Mouse (Mus musculus) heart, embryonic 14.5 days (tissue): Measurements from ENCODE around the gene Aacs. TPM values are rescaled to one million over a fixed set of nuclear protein-coding genes. Genes with fewer than 3 reads are reported as not detected.

ENCODE experiments used
- ATAC-seq: fragments of 200-750 bp; cut with Nextera tagmentation; 2 replicates; pipeline ENCODE4 v1.8.0; 2017; ENCODE audit warnings: low read depth, moderate TSS enrichment; ENCODE audit not compliant: insufficient number of reproducible peaks, insufficient read depth, low FRiP score
- H3K27ac ChIP-seq, 2 experiments: fragments of 200-500 bp in 1 of 2; fragments of 300-500 bp in 1 of 2; sonication (generic) in 1 of 2; replicated peaks in 1 of 2; 2 replicates each; pipeline ENCODE4 v1.5.1; 2012 to 2014; ENCODE audit warnings: low read depth in 2 of 2, low read length in 2 of 2, control low read depth in 1 of 2, mild to moderate bottlenecking in 1 of 2, mixed read lengths in 1 of 2; ENCODE audit not compliant: control insufficient read depth in 1 of 2, insufficient read depth in 1 of 2
- H3K27me3 ChIP-seq: fragments of 300-500 bp; sonication (generic); 2 replicates; pipeline ENCODE4 v1.6.1; 2014; ENCODE audit warnings: mild to moderate bottlenecking, low read length, control low read depth; ENCODE audit not compliant: control insufficient read depth, insufficient read depth
- H3K36me3 ChIP-seq: fragments of 300-500 bp; sonication (generic); 2 replicates; pipeline ENCODE4 v1.6.1; 2014; ENCODE audit warnings: mild to moderate bottlenecking, control low read depth, low read length, mixed read lengths; ENCODE audit not compliant: control insufficient read depth, insufficient read depth
- H3K4me1 ChIP-seq, 2 experiments: fragments of 200-500 bp in 1 of 2; fragments of 300-500 bp in 1 of 2; sonication (generic) in 1 of 2; 2 replicates each; pipeline ENCODE4 v1.6.1; 2012 to 2014; ENCODE audit warnings: low read length in 2 of 2, control low read depth in 1 of 2, mixed read lengths in 1 of 2; ENCODE audit not compliant: control insufficient read depth in 2 of 2, insufficient read depth in 2 of 2
- H3K4me2 ChIP-seq: fragments of 300-500 bp; sonication (generic); 2 replicates; pipeline ENCODE4 v1.6.1; 2014; ENCODE audit warnings: mild to moderate bottlenecking, low read length
- H3K4me3 ChIP-seq, 2 experiments: fragments of 200-500 bp in 1 of 2; fragments of 300-500 bp in 1 of 2; sonication (generic) in 1 of 2; 2 replicates each; pipeline ENCODE4 v1.5.1; 2012 to 2014; ENCODE audit warnings: low read length in 2 of 2, mild to moderate bottlenecking in 2 of 2, control low read depth in 1 of 2, low read depth in 1 of 2, moderate library complexity in 1 of 2; ENCODE audit not compliant: control insufficient read depth in 1 of 2, insufficient read depth in 1 of 2
- H3K9ac ChIP-seq: fragments of 300-500 bp; sonication (generic); 2 replicates; pipeline ENCODE4 v1.6.1; 2014; ENCODE audit warnings: mild to moderate bottlenecking, low read length
- H3K9me3 ChIP-seq: fragments of 300-500 bp; sonication (generic); 2 replicates; pipeline ENCODE4 v1.6.1; 2016; ENCODE audit warnings: low read length, control low read depth; ENCODE audit not compliant: control insufficient read depth
- WGBS: fragments of 180-500 bp; shearing (Covaris S2); extraction: QIAGEN DNeasy Blood & Tissue Kit; methylation state at CpG from one replicate; pipeline ENCODE4 v1.1.7; 2014; 5-methylcytosine and 5-hydroxymethylcytosine counted together
- polyA plus RNA-seq: library from polyadenylated mRNA; unstranded; fragments of >200 nt; fragmentation: Nextera tagmentation; extraction: Ambion mirVana; gene quantifications from 2 replicates; pipeline ENCODE4 v1.2.1, GENCODE M21; 2014

Gene Aacs
- polyA plus RNA-seq, 1 experiment from 2014 or later: 9.6 TPM

- Histone ChIP-seq H3K4me1 (peaks cover 5 to 7% of the 10 kb centered on the region in 2 experiments; a peak in 3 of 4 replicates), H3K4me3 (peak within 1 kb of the TSS; percentile 96 to 99), H3K27ac (peak within 1 kb of the TSS; percentile 82 to 89), H3K9ac (peak within 1 kb of the TSS; percentile 91), H3K4me2 (peak within 1 kb of the TSS; percentile 87), H3K27me3 (no peaks in the 10 kb centered on the region), H3K36me3 (peaks cover 3% of the 10 kb centered on the region; the same call in 1 of the 2 replicates), H3K9me3 (no peaks in the 10 kb centered on the region)
- under 1% methylated on average over 76 of the region's 97 CpGs for WGBS
- peak; percentile 90 for ATAC-seq
Observed at GRCm38 (mm10) chr5:125441234-125442114, 34.1 kb upstream of the Aacs start, which contains the start of gene Bri3bp. TSS of gene Bri3bp (plus strand) at chr5:125441568.

GRCm38 (mm10) chr5:125442136-125442995, 33.2 kb upstream of the Aacs start:
- peak overlapping the region; percentile 96 to 99 for H3K4me3 ChIP-seq
- H3K27me3 ChIP-seq: no peaks in the 10 kb centered on the region
- no peaks in the 10 kb centered on the region for H3K9me3 ChIP-seq
- peak overlapping the region; percentile 82 to 89 for H3K27ac ChIP-seq
- H3K4me2 ChIP-seq: peak overlapping the region; percentile 87
- H3K36me3 ChIP-seq: peaks cover 3% of the 10 kb centered on the region; the same call in 1 of the 2 replicates
- WGBS: 19% methylated on average over 27 of the region's 27 CpGs
- peak overlapping the region; percentile 91 for H3K9ac ChIP-seq
- H3K4me1 ChIP-seq: peaks cover 5 to 7% of the 10 kb centered on the region in 2 experiments; a peak in 3 of 4 replicates
- ATAC-seq: no peak

GRCm38 (mm10) chr5:125443335-125443734, 32.3 kb upstream of the Aacs start:
- 89% methylated on average over 5 of the region's 5 CpGs for WGBS
- Histone ChIP-seq H3K9ac (no peak overlapping the region), H3K27me3 (no peaks in the 10 kb centered on the region), H3K36me3 (peaks cover 3% of the 10 kb centered on the region; the same call in 1 of the 2 replicates), H3K4me3 (no peak overlapping the region), H3K4me1 (peaks cover 7% of the 10 kb centered on the region in 2 experiments; a peak in 3 of 4 replicates), H3K4me2 (no peak overlapping the region), H3K27ac (no peak overlapping the region), H3K9me3 (no peaks in the 10 kb centered on the region)
- ATAC-seq: no peak

GRCm38 (mm10) chr5:125443915-125444314, 31.7 kb upstream of the Aacs start:
- Histone ChIP-seq H3K27ac (no peak overlapping the region), H3K4me3 (no peak overlapping the region), H3K9me3 (no peaks in the 10 kb centered on the region), H3K27me3 (no peaks in the 10 kb centered on the region), H3K4me1 (peaks cover 9 to 11% of the 10 kb centered on the region in 2 experiments; a peak in 3 of 4 replicates), H3K36me3 (peaks cover 3% of the 10 kb centered on the region; the same call in 1 of the 2 replicates), H3K4me2 (no peak overlapping the region), H3K9ac (no peak overlapping the region)
- 85% methylated on average over 3 of the region's 3 CpGs for WGBS
- ATAC-seq: no peak

DNA sequence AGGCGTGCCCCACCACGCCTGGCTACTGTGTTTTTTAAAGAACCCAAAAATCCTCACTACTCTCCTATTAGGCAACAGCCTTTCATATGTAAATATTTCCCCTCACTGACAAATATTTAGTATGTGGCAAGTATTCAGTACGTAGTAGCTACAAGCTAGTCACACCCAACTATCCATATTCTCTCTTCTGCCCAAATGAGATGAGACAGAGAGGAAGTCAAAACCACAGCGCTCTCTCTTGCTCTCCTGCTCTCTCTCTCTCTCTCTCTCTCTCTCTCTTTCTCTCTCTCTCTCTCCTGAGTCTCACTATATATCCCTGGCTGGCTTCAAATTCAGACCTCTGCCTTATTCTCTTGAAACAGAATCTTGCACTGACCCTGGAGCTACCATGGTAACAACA, 31.1 kb upstream of the Aacs start:
- ATAC-seq: no peak
- H3K27me3 ChIP-seq: no peaks in the 10 kb centered on the region
- 94% methylated on average over 4 of the region's 4 CpGs for WGBS

GRCm38 (mm10) chr5:125446344-125446743, 29.3 kb upstream of the Aacs start:
- Histone ChIP-seq H3K9me3 (no peaks in the 10 kb centered on the region), H3K9ac (no peak overlapping the region), H3K27me3 (no peaks in the 10 kb centered on the region), H3K36me3 (peaks cover 3% of the 10 kb centered on the region; the same call in 1 of the 2 replicates), H3K4me2 (no peak overlapping the region), H3K4me1 (peaks cover 6 to 17% of the 10 kb centered on the region in 2 experiments; a peak in 3 of 4 replicates), H3K4me3 (no peak overlapping the region), H3K27ac (no peak overlapping the region)
- 80% methylated on average over 7 of the region's 7 CpGs for WGBS
- no peak for ATAC-seq

More for the DNA sequence above, 31.1 kb upstream of the Aacs start:
- no peak overlapping the region for H3K4me3 ChIP-seq
- H3K9me3 ChIP-seq: no peaks in the 10 kb centered on the region
- H3K36me3 ChIP-seq: peaks cover 3% of the 10 kb centered on the region; the same call in 1 of the 2 replicates
- no peak overlapping the region for H3K4me2 ChIP-seq
- no peak overlapping the region for H3K27ac ChIP-seq
- H3K4me1 ChIP-seq: peaks cover 10 to 17% of the 10 kb centered on the region in 2 experiments; a peak in 3 of 4 replicates
- H3K9ac ChIP-seq: no peak overlapping the region

DNA sequence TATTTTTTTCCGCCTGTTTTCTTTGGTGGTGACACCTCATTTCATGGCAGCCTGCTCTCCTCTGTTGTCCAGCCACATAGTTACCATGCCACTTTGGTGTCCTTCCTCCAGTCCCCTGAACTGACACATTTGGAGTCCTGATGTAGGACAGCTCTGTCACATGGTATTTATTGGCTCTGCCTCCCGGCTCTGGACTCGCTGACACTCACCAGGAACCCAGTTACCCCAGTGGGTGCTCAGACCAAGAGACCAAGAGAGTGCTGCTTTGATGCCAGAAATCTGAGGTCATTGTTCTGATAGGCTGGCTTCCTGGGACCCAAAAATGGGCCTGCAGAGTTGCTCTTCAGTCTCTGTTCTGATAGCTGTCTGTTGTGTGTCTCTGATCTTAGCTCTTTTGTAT, 27.6 kb upstream of the Aacs start:
- 54% methylated on average over 3 of the region's 3 CpGs for WGBS
- ATAC-seq: no peak
- Histone ChIP-seq H3K9me3 (no peaks in the 10 kb centered on the region), H3K4me1 (peaks cover 2 to 12% of the 10 kb centered on the region in 2 experiments; a peak in 2 of 4 replicates), H3K9ac (no peak overlapping the region), H3K27me3 (no peaks in the 10 kb centered on the region), H3K4me2 (no peak overlapping the region), H3K36me3 (peaks cover 16% of the 10 kb centered on the region), H3K27ac (peak overlapping the region in 1 of 2 experiments; percentile 29; a peak in 1 of 4 replicates), H3K4me3 (no peak overlapping the region)
